Mouse (Mus musculus): ENCODE measurements around the gene Gadd45a.

- no peak for TF ChIP-seq GATA1 (IDR thresholded peaks at IDR 0.05; ENCODE audit: low read length)
- no peak for TF ChIP-seq TAL1 (IDR thresholded peaks at IDR 0.05; ENCODE audit: low read length)
Observed at GRCm38 (mm10) chr6:67057574-67057973, 20.3 kb upstream of the Gadd45a start.
